Mouse (Mus musculus) CH12.LX (cell line): ENCODE measurements around the gene Zdhhc12.

Experiments
- CTCF ChIP-seq, 2 experiments: IDR thresholded peaks in 1 of 2; conservative IDR thresholded peaks in 1 of 2; 2 replicates each; pipeline ENCODE4 v1.5.1; 2011 to 2012; ENCODE audit warnings: low read depth in 2 of 2, low read length in 2 of 2, improper control_type of control experiment in 1 of 2, inconsistent platforms in 1 of 2, mild to moderate bottlenecking in 1 of 2, moderate library complexity in 1 of 2
- ELF1 ChIP-seq: IDR thresholded peaks from 2 replicates; pipeline ENCODE4 v1.6.1; 2014; ENCODE audit warnings: low read depth, mild to moderate bottlenecking, inconsistent platforms, low read length, improper control_type of control experiment
- IRF4 ChIP-seq: IDR thresholded peaks from 2 replicates; pipeline ENCODE4 v1.6.1; 2014; ENCODE audit warnings: low read depth, mild to moderate bottlenecking, inconsistent platforms, low read length, improper control_type of control experiment
- MAX ChIP-seq: IDR thresholded peaks from 2 replicates; pipeline ENCODE4 v1.6.1; 2011; ENCODE audit warnings: low read length, improper control_type of control experiment
- MEF2A ChIP-seq: IDR thresholded peaks from 2 replicates; pipeline ENCODE4 v1.6.1; 2014; ENCODE audit warnings: low read depth, mild to moderate bottlenecking, inconsistent platforms, low read length, improper control_type of control experiment, borderline replicate concordance
- MXI1 ChIP-seq: IDR thresholded peaks from 2 replicates; pipeline ENCODE4 v1.6.1; 2011; ENCODE audit warnings: mild to moderate bottlenecking, low read depth, low read length, improper control_type of control experiment
- MYC ChIP-seq: IDR thresholded peaks from 2 replicates; pipeline ENCODE4 v1.6.1; 2011; ENCODE audit warnings: low read depth, mild to moderate bottlenecking, improper control_type of control experiment, low read length
- NELFE ChIP-seq: IDR thresholded peaks from 2 replicates; pipeline ENCODE4 v1.6.1; 2011; ENCODE audit warnings: low read depth, low read length, improper control_type of control experiment
- POLR2A ChIP-seq: IDR thresholded peaks from 2 replicates; pipeline ENCODE4 v1.6.1; 2011; ENCODE audit warnings: low read depth, mild to moderate bottlenecking, improper control_type of control experiment, low read length
- SIN3A ChIP-seq: IDR thresholded peaks from 2 replicates; pipeline ENCODE4 v1.6.1; 2012; ENCODE audit warnings: low read length, improper control_type of control experiment, inconsistent platforms
- USF1 ChIP-seq: IDR thresholded peaks from 2 replicates; pipeline ENCODE4 v1.6.1; 2014; ENCODE audit warnings: low read depth, mild to moderate bottlenecking, inconsistent platforms, low read length, improper control_type of control experiment
- USF2 ChIP-seq: conservative IDR thresholded peaks from 2 replicates; pipeline ENCODE4 v1.6.1; 2011; ENCODE audit warnings: low read depth, low read length, improper control_type of control experiment
- ZMIZ1 ChIP-seq: IDR thresholded peaks from 2 replicates; pipeline ENCODE4 v1.6.1; 2012; ENCODE audit warnings: low read depth, mild to moderate bottlenecking, inconsistent platforms, low read length, improper control_type of control experiment
- ZNF384 ChIP-seq: IDR thresholded peaks from 2 replicates; pipeline ENCODE4 v1.6.1; 2012; ENCODE audit warnings: low read depth, low read length, improper control_type of control experiment, inconsistent platforms

- no peak for TF ChIP-seq POLR2A
- no peak for TF ChIP-seq USF2
- TF ChIP-seq IRF4: no peak
- no peak for TF ChIP-seq MXI1
- no peak for TF ChIP-seq NELFE
- no peak for TF ChIP-seq MAX
- no peak for TF ChIP-seq ZMIZ1
- no peak for TF ChIP-seq MEF2A
- no peak for TF ChIP-seq MYC
- no peak for TF ChIP-seq SIN3A
- TF ChIP-seq ZNF384: no peak
- TF ChIP-seq ELF1: no peak
- TF ChIP-seq CTCF (conservative IDR thresholded peaks at IDR 0.05 in 1 of 2, IDR thresholded peaks at IDR 0.05 in 1 of 2; ENCODE audit: low read depth in 2 of 2, low read length in 2 of 2): no peak
- no peak for TF ChIP-seq USF1
These were observed 29.7 kb downstream of the Zdhhc12 start for GRCm38 (mm10) chr2:30063791-30064190.
